Mouse (Mus musculus) embryo, embryonic 10.5 days (tissue): ENCODE measurements around the gene 4930503B20Rik.

Source experiments
- DNase-seq: peaks from one replicate; pipeline ENCODE4 v3.0.0-alpha.2; 2015; ENCODE audit warnings: low spot score

4930503B20Rik gene

GRCm38 (mm10) chr3:146650716-146651115 lies 401 bp downstream of the 4930503B20Rik start:
- no peak for DNase-seq

GRCm38 (mm10) chr3:146649311-146649894 lies 1.7 kb downstream of the 4930503B20Rik start:
- no peak for DNase-seq

- DNase-seq = no peak
Measured at GRCm38 (mm10) chr3:146641818-146642427, 9.2 kb downstream of the 4930503B20Rik start.

DNA sequence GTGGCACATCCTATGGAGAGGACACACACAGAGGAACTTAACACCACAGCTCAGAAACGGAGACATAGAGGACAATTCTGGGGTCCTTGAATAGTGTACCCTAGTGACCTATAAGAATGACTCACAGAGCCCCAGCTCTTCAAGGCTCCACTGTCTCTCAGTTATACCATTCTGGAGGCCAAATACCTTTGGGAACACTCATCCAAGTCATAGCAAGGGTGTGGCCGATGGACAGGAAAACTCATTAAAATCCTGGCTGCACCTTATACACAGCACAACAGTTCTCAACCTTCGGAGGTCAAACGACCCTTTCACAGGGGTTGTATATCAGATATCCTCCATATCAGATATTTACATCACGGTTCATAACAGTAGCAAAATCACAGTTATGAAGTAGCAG lies 18.6 kb downstream of the 4930503B20Rik start:
- DNase-seq = no peak

DNA sequence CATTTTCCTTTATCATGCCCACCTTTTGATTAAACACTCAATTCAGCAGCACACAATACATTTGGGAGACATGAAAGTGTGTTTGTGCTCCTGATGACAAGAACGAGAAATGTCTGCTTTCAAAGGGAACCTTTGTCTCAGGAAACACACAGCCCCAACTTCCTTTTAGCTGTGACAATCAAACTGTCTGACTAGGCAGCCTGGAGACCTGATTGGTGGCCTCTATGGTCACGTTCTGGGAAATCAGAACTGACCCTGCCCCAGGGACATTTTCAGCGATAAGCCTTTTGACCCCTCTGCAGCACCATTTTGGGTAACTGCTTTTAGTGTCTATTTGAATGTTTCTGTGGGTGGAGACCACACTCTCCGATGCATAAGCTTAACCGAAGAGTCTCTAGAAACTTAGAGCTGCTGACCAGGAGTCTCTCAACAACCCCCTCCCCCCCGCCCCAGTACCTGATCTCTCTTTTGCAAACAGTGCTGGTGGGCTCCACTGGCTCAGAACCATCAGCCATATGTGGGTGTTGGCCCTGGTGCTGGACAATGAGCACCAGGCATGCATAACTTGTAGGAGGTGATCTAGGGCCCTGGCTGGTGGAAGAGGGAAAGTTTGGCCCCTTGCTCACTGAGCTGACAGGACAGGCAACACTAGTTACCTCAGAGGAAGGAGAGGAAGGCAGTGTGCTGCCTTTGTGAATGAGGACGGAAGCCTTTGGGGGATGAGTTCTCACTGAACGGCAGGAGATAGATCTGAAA lies 22.7 kb downstream of the 4930503B20Rik start:
- DNase-seq = peak; percentile 4

DNA sequence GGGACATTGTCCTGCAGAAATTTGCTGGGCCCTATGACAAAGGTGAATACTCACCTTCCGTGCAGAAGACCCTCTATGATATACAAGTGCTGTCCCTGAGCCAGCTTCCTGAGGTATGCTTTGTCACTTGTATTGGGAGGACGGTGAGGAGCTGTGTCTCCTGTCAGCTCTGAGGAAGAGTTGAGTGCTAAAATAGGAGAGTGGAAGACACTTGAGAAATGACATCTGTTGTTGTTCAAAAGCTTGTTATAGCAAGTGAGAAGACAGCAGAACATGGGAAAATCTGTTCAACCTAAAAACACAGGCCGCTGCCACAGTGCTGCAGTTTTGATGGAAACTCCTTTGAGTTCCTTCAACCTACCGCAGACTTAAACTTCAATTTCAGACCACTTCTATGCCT lies 25.4 kb downstream of the 4930503B20Rik start:
- DNase-seq = no peak

GRCm38 (mm10) chr3:146621966-146622365 lies 29.2 kb downstream of the 4930503B20Rik start:
- DNase-seq = no peak

DNA sequence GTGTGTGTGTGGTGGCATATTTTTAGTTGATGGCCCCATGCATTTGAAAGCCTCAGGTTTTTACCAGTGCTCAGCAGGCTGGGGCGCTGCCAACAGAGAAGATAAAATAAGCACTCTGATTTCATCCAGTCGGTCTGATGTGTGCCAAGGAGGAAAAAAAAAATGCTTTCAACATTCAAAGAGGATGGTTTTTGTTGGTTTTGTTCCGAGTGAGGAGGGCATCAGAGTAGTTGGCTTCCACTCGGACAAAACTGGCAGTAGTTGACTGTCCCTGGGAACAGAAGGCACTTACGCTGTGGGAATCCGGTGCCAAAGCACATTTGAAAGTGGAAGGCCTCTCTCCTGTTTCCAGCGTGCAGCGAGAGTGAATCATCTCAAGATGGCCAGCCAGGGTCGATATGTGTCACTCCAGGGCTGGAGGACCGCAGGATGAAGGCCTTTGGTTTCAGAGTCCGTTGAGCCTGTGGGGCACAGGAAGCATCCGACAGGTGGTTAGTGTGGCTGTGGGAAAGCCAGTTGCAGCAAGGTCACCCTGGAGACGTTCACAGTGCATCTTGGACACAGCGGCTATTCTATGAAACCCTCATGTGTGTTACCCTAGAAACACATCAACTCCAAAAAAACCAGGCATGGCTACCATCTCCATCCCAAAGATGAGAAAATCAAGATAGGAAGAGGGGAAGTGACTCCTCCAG lies 30.4 kb downstream of the 4930503B20Rik start:
- no peak for DNase-seq

DNA sequence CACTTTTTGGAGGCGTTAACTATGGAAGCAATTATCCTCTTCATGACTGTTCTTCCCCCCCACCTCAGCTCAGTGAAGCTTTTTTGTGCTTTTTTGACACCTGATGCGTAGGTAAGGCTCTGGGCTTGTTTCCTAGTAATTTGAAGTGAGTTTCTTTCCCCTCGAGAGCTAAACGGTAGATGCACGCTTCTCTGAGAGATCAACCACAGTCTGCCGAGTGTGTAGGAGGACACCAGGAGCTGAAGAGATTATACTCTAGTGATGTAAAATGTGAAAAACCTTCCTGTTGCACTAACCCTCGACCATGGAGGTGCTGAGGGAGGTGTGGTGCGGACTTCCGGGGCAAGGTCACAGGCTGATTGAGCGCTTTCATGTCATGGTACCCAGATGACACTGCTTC lies 31.0 kb downstream of the 4930503B20Rik start:
- DNase-seq = no peak

GRCm38 (mm10) chr3:146618357-146618756 lies 32.8 kb downstream of the 4930503B20Rik start:
- DNase-seq = no peak

DNA sequence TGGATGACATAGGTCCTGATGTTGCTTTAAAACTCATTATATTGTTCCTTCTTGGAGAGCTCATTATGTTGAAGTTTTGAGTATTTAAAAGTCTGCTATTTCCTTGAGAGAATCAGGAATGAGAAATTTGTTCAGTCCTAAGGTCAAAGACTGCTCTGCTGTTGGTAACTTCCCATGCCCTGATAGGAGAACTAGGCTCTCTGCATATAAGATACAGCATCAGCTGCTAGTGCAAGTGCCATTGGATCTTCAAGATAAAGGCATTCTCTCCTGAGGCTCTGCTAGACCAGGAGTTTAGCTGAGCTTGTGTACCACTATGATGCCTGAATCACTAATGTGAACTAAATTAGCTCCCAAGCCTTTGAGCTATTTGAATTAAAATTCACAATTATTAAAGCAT lies 33.2 kb downstream of the 4930503B20Rik start:
- no peak for DNase-seq

DNA sequence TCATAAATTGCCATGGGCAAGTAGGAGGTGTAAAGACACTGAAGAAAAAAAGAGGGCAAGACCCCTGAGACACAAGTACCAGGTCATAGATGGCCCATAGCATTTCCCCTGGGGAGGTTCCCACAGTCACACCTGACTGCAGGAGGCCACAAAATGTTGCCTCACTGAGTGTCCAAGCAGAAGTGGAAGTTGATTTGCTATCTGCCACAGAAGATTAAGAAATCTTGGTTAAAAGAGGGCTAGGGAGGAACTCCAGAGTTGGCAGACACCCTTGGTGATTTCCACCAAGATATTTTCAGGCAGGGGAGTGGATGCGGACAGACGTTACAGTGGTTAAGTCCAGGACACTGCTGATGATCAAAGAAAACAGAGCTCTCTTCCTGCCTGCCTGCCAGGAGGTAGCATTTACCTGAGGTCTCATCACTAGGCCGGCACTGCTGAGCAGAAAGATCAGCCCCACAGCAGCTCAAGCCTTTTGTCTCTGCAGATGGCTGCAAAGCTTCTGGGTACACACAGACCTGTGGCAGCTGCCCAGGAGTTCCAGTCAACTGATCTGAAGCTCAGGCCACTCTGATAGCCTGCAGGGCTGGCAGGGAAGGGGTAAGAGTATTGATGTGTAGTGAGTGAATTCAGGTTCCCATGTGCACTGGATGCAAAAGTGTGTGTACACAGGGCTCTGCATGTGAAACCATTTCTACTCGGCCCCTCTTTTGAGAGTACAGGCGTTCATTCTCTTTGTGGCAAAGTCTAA lies 34.4 kb downstream of the 4930503B20Rik start:
- no peak for DNase-seq

- no peak for DNase-seq
Measured at GRCm38 (mm10) chr3:146615496-146615895, 35.6 kb downstream of the 4930503B20Rik start, which contains the start of gene Dnase2b. Gene Dnase2b (minus strand): TSS chr3:146615596.

- DNase-seq = no peak
Measured at GRCm38 (mm10) chr3:146611821-146612220, 39.3 kb downstream of the 4930503B20Rik start.

DNA sequence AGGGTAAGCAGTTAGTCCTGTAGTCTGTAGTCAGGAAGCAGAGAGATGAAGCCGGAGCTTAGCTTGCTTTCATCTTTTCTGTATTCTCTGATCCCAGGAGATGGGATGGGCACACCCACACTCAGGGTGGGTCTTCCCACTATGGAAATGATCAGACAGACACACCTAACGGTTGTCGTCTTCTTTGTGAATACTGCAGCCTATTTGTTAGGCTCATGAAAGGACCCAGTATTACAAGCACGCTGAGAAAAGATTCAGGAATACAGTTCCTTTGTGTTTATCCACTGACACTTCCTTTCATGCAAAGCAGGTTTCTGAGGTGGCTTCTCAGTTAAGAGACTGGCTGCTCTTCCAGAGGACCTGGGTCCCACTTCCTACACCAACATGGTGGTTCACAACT lies 39.9 kb downstream of the 4930503B20Rik start:
- no peak for DNase-seq

- DNase-seq = no peak
Measured at GRCm38 (mm10) chr3:146610322-146610721, 40.8 kb downstream of the 4930503B20Rik start.

GRCm38 (mm10) chr3:146607368-146607767 lies 43.7 kb downstream of the 4930503B20Rik start:
- no peak for DNase-seq

- DNase-seq = no peak
Measured at GRCm38 (mm10) chr3:146604647-146605046, 46.5 kb downstream of the 4930503B20Rik start.

- no peak for DNase-seq
Measured at GRCm38 (mm10) chr3:146602531-146602930, 48.6 kb downstream of the 4930503B20Rik start.

DNA sequence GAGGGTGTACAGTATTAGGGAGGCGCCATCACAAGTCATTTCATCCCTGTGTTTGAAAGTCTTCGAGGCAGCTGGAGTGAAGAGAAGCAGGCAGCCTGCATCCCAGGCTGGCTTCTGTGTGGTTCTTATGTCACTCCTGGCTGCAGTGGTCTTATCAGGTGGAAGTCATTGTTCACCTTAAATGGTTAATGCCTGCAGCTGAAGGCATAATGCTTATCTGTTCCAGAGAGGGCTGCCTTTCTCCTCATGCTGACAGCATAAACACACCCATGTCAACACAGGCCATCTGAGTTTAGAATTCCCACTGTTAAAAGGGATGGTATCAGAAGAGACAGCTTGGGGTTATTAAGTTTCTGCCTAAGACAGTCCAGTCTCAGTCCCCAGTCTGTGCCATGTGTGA lies 49.9 kb downstream of the 4930503B20Rik start:
- DNase-seq = no peak

GRCm38 (mm10) chr3:146599198-146599900 lies 51.8 kb downstream of the 4930503B20Rik start:
- DNase-seq = no peak
